In the genomic region with DNA sequence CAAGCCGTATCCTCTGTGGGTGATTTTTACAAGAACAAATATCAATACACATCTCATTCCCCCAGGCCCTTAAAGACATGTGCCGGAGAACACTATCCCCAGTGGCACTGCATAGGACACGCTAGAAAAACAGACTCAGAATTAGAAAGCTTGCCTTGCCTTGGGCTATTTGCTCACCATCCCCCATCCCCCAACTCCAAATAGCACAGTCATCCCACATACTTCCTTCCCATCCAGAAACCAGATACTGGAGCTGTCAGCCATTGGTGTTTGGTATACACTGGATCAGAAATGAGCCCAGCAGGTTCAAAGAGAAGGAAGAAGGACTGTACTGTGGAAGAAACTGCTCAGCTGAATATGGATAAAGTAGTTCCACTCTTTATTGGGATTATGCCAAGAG, we compare ENCODE assay signal across 31 mouse cellular contexts. TPM values are rescaled to one million over a fixed set of nuclear protein-coding genes. Genes with fewer than 3 reads are reported as not detected.
DNase-seq lines count a peak whose midpoint lies in the region; ATAC-seq and TF ChIP-seq lines count a peak whose summit lies in the region.
"Had no signal": no experiment of that assay in that cellular context is flagged by ENCODE, and none has a peak within 500 bp of the region (broad histone marks: within the 10 kb centered on the region; RNA-seq: fewer than 3 reads in every experiment).

No protein-coding gene starts in this region.

- peak overlapping the region; percentile 38 for H3K4me3 ChIP-seq in megakaryocyte, embryonic 14.5 days (replicated peaks)
- no peak overlapping the region for H3K4me3 ChIP-seq in midbrain, embryonic 13.5 days (replicated peaks)
- H3K4me3 ChIP-seq in heart, embryonic 11.5 days (ENCODE audit: low read depth, low read length), result no peak overlapping the region
- H3K4me3 ChIP-seq: embryonic facial prominence, embryonic 13.5 days; forebrain, embryonic 13.5 days; heart, embryonic 13.5 days; limb, embryonic 12.5 days; neural tube, embryonic 13.5 days had no signal

- TF ChIP-seq CTCF in brain, embryonic 14.5 days (IDR thresholded peaks at IDR 0.05; ENCODE audit: borderline replicate concordance, extremely low read depth, insufficient read depth, insufficient read length), result no peak

- H3K36me3 ChIP-seq in megakaryocyte, embryonic 14.5 days (replicated peaks; ENCODE audit: low read length), result no peaks in the 10 kb centered on the region
- H3K36me3 ChIP-seq in midbrain, embryonic 13.5 days, result no peaks in the 10 kb centered on the region
- no peaks in the 10 kb centered on the region for H3K36me3 ChIP-seq in heart, embryonic 11.5 days (ENCODE audit: control insufficient read depth, insufficient read depth, low read length)
- H3K36me3 ChIP-seq: embryonic facial prominence, embryonic 13.5 days; G1E; heart, embryonic 13.5 days; limb, embryonic 12.5 days; neural tube, embryonic 13.5 days had no signal

- H3K9ac ChIP-seq in midbrain, embryonic 13.5 days (replicated peaks), result no peak overlapping the region
- H3K9ac ChIP-seq in heart, embryonic 11.5 days (ENCODE audit: low read depth, low read length), result no peak overlapping the region
- H3K9ac ChIP-seq: embryonic facial prominence, embryonic 13.5 days; forebrain, embryonic 13.5 days; heart, embryonic 13.5 days; limb, embryonic 12.5 days; neural tube, embryonic 13.5 days had no signal

- no peak for DNase-seq in frontal cortex, postnatal 14 days (ENCODE audit: low spot score in 2 of 2)
- peak; percentile 41 for DNase-seq in brain, embryonic 14.5 days (ENCODE audit: low read depth)
- no peak for DNase-seq in spleen, postnatal 4 days (ENCODE audit: low spot score in 2 of 2)
- DNase-seq: adrenal gland, adult 2 months; B cell, adult 2 months; cerebellum, adult 18-20 months; cerebellum, postnatal 25 days; gastrocnemius, postnatal 14 days; heart, adult 18-20 months; heart, postnatal 14 days; kidney, adult 9 months; kidney, postnatal 36 days; layer of hippocampus, postnatal 36 days; lung, adult 18-20 months; lung, postnatal 10 days had no signal

- peak; percentile 31; the same call in 1 of the 2 replicates for ATAC-seq in frontal cortex, adult (ENCODE audit: low TSS enrichment)
- ATAC-seq in megakaryocyte, adult 5-6 weeks (ENCODE audit: poor library complexity, severe bottlenecking), result no peak
- peak; percentile 70 for ATAC-seq in midbrain, embryonic 13.5 days
- no peak; the same call in 1 of the 2 replicates for ATAC-seq in heart, embryonic 11.5 days (replicated peaks; ENCODE audit: insufficient number of reproducible peaks, low FRiP score, low TSS enrichment)
- ATAC-seq: forebrain, embryonic 13.5 days; hindbrain, postnatal 0 days; intestine, embryonic 16.5 days; Patski had no signal

- peaks cover 5% of the 10 kb centered on the region; the same call in 1 of the 2 replicates for H3K9me3 ChIP-seq in megakaryocyte, embryonic 14.5 days
- no peaks in the 10 kb centered on the region for H3K9me3 ChIP-seq in midbrain, embryonic 13.5 days
- H3K9me3 ChIP-seq in heart, embryonic 11.5 days (replicated peaks; ENCODE audit: control insufficient read depth, low read length), result no peaks in the 10 kb centered on the region
- H3K9me3 ChIP-seq: embryonic facial prominence, embryonic 13.5 days; forebrain, embryonic 13.5 days; heart, embryonic 13.5 days; limb, embryonic 12.5 days; neural tube, embryonic 13.5 days had no signal

- no peak overlapping the region for H3K4me2 ChIP-seq in midbrain, embryonic 13.5 days (replicated peaks)
- H3K4me2 ChIP-seq in heart, embryonic 11.5 days, result no peak overlapping the region
- H3K4me2 ChIP-seq: embryonic facial prominence, embryonic 13.5 days; forebrain, embryonic 13.5 days; heart, embryonic 13.5 days; limb, embryonic 12.5 days; liver, embryonic 11.5 days; neural tube, embryonic 13.5 days had no signal

- peaks cover 23% of the 10 kb centered on the region for H3K4me1 ChIP-seq in megakaryocyte, embryonic 14.5 days
- H3K4me1 ChIP-seq in midbrain, embryonic 13.5 days (replicated peaks), result peaks cover 13% of the 10 kb centered on the region; the same call in 1 of the 2 replicates
- H3K4me1 ChIP-seq in heart, embryonic 11.5 days (ENCODE audit: control insufficient read depth, insufficient read depth, low read length), result no peaks in the 10 kb centered on the region
- H3K4me1 ChIP-seq: embryonic facial prominence, embryonic 13.5 days; forebrain, embryonic 13.5 days; heart, embryonic 13.5 days; limb, embryonic 12.5 days had no signal

- H3K27me3 ChIP-seq in megakaryocyte, embryonic 14.5 days (replicated peaks), result no peaks in the 10 kb centered on the region
- H3K27me3 ChIP-seq in midbrain, embryonic 13.5 days, result no peaks in the 10 kb centered on the region
- no peaks in the 10 kb centered on the region for H3K27me3 ChIP-seq in heart, embryonic 11.5 days (ENCODE audit: control insufficient read depth, insufficient read depth, low read length)
- H3K27me3 ChIP-seq: CH12.LX; embryonic facial prominence, embryonic 13.5 days; forebrain, embryonic 13.5 days; heart, embryonic 13.5 days; limb, embryonic 12.5 days; neural tube, embryonic 13.5 days; Patski had no signal

- no peak for TF ChIP-seq POLR2A in brain, embryonic 14.5 days (IDR thresholded peaks at IDR 0.05; ENCODE audit: borderline replicate concordance, extremely low read depth, insufficient read depth, insufficient read length, poor library complexity, severe bottlenecking)

- WGBS in midbrain, embryonic 13.5 days, result 65% methylated on average over 3 of the region's 3 CpGs
- WGBS in heart, embryonic 11.5 days (ENCODE audit: insufficient replicate concordance), result 71% methylated on average over 3 of the region's 3 CpGs

- H3K27ac ChIP-seq in midbrain, embryonic 13.5 days, result no peak overlapping the region; the same call in 1 of the 2 replicates
- H3K27ac ChIP-seq in heart, embryonic 11.5 days (ENCODE audit: low read depth, low read length), result no peak overlapping the region
- H3K27ac ChIP-seq: embryonic facial prominence, embryonic 13.5 days; forebrain, embryonic 13.5 days; heart, embryonic 13.5 days; hindbrain, postnatal 0 days; limb, embryonic 12.5 days; neural tube, embryonic 13.5 days had no signal

RNA-seq across cellular contexts. Expression of gene Dpt, which starts 25.4 kb away (rescaled TPM):
- not detected in 2 replicates for polyA plus RNA-seq in megakaryocyte, embryonic 14.5 days (2012; ENCODE audit: insufficient read depth, low replicate concordance)
- not detected in 2 replicates for total RNA-seq in megakaryocyte, adult 5-6 weeks (2015)
- not detected in 2 replicates for total RNA-seq in megakaryocyte, adult 5-6 weeks (2017)
- polyA plus RNA-seq in brain, embryonic 14.5 days (2012; rRNA removed), result 2.1 and 3.0 TPM in 2 replicates
- 0.15 TPM in 1 of 2 replicates, not detected in the other for polyA plus RNA-seq in midbrain, embryonic 13.5 days (2015; fragmentation: Nextera tagmentation; extraction: Ambion mirVana)
- polyA plus RNA-seq in heart, embryonic 11.5 days (2014; fragmentation: Nextera tagmentation; extraction: Ambion mirVana), result 0.23 and 0.54 TPM in 2 replicates
- total RNA-seq: CH12.LX, G1E had no signal
- polyA plus RNA-seq: forebrain, embryonic 13.5 days; G1E; liver, embryonic 11.5 days had no signal

Comparison
In these comparisons a context has a peak if more than half of its experiments do, and no peak if none do; other contexts are left out.
1. ATAC-seq: peak in frontal cortex, adult (single experiment) and midbrain, embryonic 13.5 days (single experiment); none in megakaryocyte, adult 5-6 weeks (single experiment) and heart, embryonic 11.5 days (single experiment).